Mouse (Mus musculus) stomach, postnatal 0 days (tissue): ENCODE measurements at regions not wholly inside any gene's neighbourhood (a gene's known extent, or its start where the extent isn't known, plus 50 kb on each side); places are given as distances from the start of the nearest gene placed in this dataset.

Source experiments
- CTCF ChIP-seq: IDR thresholded peaks from 2 replicates; pipeline ENCODE4 v1.5.1; 2016; ENCODE audit warnings: antibody characterized with exemption, low read depth, mild to moderate bottlenecking, moderate library complexity
- EP300 ChIP-seq: optimal IDR thresholded peaks from 2 replicates; pipeline ENCODE3; 2016; ENCODE audit warnings: antibody characterized with exemption

- no peak for TF ChIP-seq CTCF
- TF ChIP-seq EP300: no peak
Measured at GRCm38 (mm10) chr15:87200282-87201048, 343.6 kb upstream of the Fam19a5 start.
